Mouse (Mus musculus): ENCODE measurements around the gene Akap11. TPM values are rescaled to one million over a fixed set of nuclear protein-coding genes. Genes with fewer than 3 reads are reported as not detected.
A peak's percentile ranks its signal among the peaks of the same experiment; 100 is the strongest.

Akap11 gene
- polyA plus RNA-seq, 1 experiment from 2014 or later = 18.3 TPM

GRCm38 (mm10) chr14:78525059-78525458, 11.5 kb downstream of the Akap11 start:
- no peak for DNase-seq (ENCODE audit: low spot score)
- H3K27ac ChIP-seq (ENCODE audit: low read depth, low read length) = no peak overlapping the region
- no peak for ATAC-seq (replicated peaks; ENCODE audit: low FRiP score)
- H3K9ac ChIP-seq (ENCODE audit: low read length) = no peak overlapping the region
- no peaks in the 10 kb centered on the region for H3K27me3 ChIP-seq (ENCODE audit: control insufficient read depth, insufficient read depth, low read length)
- H3K4me1 ChIP-seq (replicated peaks; ENCODE audit: control insufficient read depth, insufficient read depth, low read length) = no peaks in the 10 kb centered on the region
- 93% methylated on average over 2 of the region's 2 CpGs for WGBS
- no peak overlapping the region for H3K4me2 ChIP-seq (ENCODE audit: low read depth, low read length, severe bottlenecking)
- H3K4me3 ChIP-seq (ENCODE audit: low read depth, low read length) = no peak overlapping the region
- no peaks in the 10 kb centered on the region for H3K9me3 ChIP-seq (ENCODE audit: control insufficient read depth, low read length)
- no peaks in the 10 kb centered on the region for H3K36me3 ChIP-seq (ENCODE audit: control insufficient read depth, insufficient read depth, low read length)

- Histone ChIP-seq H3K9ac (ENCODE audit: low read length) (no peak overlapping the region), H3K4me1 (replicated peaks; ENCODE audit: control insufficient read depth, insufficient read depth, low read length) (no peaks in the 10 kb centered on the region), H3K36me3 (ENCODE audit: control insufficient read depth, insufficient read depth, low read length) (no peaks in the 10 kb centered on the region; the same call in 1 of the 2 replicates), H3K4me2 (ENCODE audit: low read depth, low read length, severe bottlenecking) (no peak overlapping the region), H3K9me3 (ENCODE audit: control insufficient read depth, low read length) (no peaks in the 10 kb centered on the region), H3K4me3 (ENCODE audit: low read depth, low read length) (no peak overlapping the region), H3K27ac (ENCODE audit: low read depth, low read length) (no peak overlapping the region), H3K27me3 (ENCODE audit: control insufficient read depth, insufficient read depth, low read length) (no peaks in the 10 kb centered on the region)
- 85% methylated on average over 9 of the region's 9 CpGs for WGBS
- ATAC-seq (replicated peaks; ENCODE audit: low FRiP score) = no peak
- no peak for DNase-seq (ENCODE audit: low spot score)
Measured at GRCm38 (mm10) chr14:78510713-78511112, 25.9 kb downstream of the Akap11 start.

DNA sequence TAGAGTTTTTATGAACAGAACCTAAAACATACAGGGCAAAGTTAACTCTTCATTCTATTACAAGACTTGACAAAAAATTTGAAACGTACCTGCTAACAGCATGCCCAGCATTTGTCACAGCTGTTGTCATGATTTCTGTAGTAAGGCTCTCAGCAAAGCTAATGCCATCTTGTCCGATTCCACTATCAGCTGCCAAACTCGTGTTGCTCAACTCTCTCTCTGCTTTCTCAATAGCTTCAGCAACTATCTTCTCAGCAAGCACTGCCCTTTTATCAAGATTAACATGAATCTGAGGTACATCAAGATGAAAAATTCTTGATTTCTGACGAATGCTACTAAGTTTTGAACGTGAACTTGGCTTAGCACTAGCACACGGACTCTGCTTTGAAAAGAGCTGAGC, 26.8 kb downstream of the Akap11 start:
- Histone ChIP-seq H3K27ac (ENCODE audit: low read depth, low read length) (no peak overlapping the region), H3K9ac (ENCODE audit: low read length) (no peak overlapping the region), H3K4me3 (ENCODE audit: low read depth, low read length) (no peak overlapping the region), H3K27me3 (ENCODE audit: control insufficient read depth, insufficient read depth, low read length) (no peaks in the 10 kb centered on the region), H3K4me2 (ENCODE audit: low read depth, low read length, severe bottlenecking) (no peak overlapping the region), H3K4me1 (replicated peaks; ENCODE audit: control insufficient read depth, insufficient read depth, low read length) (no peaks in the 10 kb centered on the region), H3K36me3 (ENCODE audit: control insufficient read depth, insufficient read depth, low read length) (no peaks in the 10 kb centered on the region; the same call in 1 of the 2 replicates), H3K9me3 (ENCODE audit: control insufficient read depth, low read length) (no peaks in the 10 kb centered on the region)
- ATAC-seq (replicated peaks; ENCODE audit: low FRiP score) (no peak), DNase-seq (ENCODE audit: low spot score) (no peak)
- WGBS = 91% methylated on average over 6 of the region's 6 CpGs

- 76% methylated on average over 3 of the region's 3 CpGs for WGBS
- Histone ChIP-seq H3K4me1 (replicated peaks; ENCODE audit: control insufficient read depth, insufficient read depth, low read length) (no peaks in the 10 kb centered on the region), H3K4me2 (ENCODE audit: low read depth, low read length, severe bottlenecking) (no peak overlapping the region), H3K27me3 (ENCODE audit: control insufficient read depth, insufficient read depth, low read length) (no peaks in the 10 kb centered on the region), H3K27ac (ENCODE audit: low read depth, low read length) (no peak overlapping the region), H3K9ac (ENCODE audit: low read length) (no peak overlapping the region), H3K9me3 (ENCODE audit: control insufficient read depth, low read length) (no peaks in the 10 kb centered on the region), H3K36me3 (ENCODE audit: control insufficient read depth, insufficient read depth, low read length) (no peaks in the 10 kb centered on the region), H3K4me3 (ENCODE audit: low read depth, low read length) (no peak overlapping the region)
- DNase-seq (ENCODE audit: low spot score) (no peak), ATAC-seq (replicated peaks; ENCODE audit: low FRiP score) (no peak)
Measured at GRCm38 (mm10) chr14:78500578-78500977, 36.0 kb downstream of the Akap11 start.

- Histone ChIP-seq H3K4me3 (ENCODE audit: low read depth, low read length) (no peak overlapping the region), H3K27ac (ENCODE audit: low read depth, low read length) (no peak overlapping the region), H3K9me3 (ENCODE audit: control insufficient read depth, low read length) (no peaks in the 10 kb centered on the region), H3K4me1 (replicated peaks; ENCODE audit: control insufficient read depth, insufficient read depth, low read length) (no peaks in the 10 kb centered on the region), H3K27me3 (ENCODE audit: control insufficient read depth, insufficient read depth, low read length) (no peaks in the 10 kb centered on the region), H3K36me3 (ENCODE audit: control insufficient read depth, insufficient read depth, low read length) (no peaks in the 10 kb centered on the region; the same call in 1 of the 2 replicates), H3K4me2 (ENCODE audit: low read depth, low read length, severe bottlenecking) (no peak overlapping the region), H3K9ac (ENCODE audit: low read length) (no peak overlapping the region)
- ATAC-seq (replicated peaks; ENCODE audit: low FRiP score) (no peak), DNase-seq (ENCODE audit: low spot score) (no peak)
- 93% methylated on average over 4 of the region's 4 CpGs for WGBS
Measured at GRCm38 (mm10) chr14:78496691-78497090, 39.9 kb downstream of the Akap11 start.

GRCm38 (mm10) chr14:78495241-78495640, 41.4 kb downstream of the Akap11 start:
- no peak overlapping the region for H3K27ac ChIP-seq (ENCODE audit: low read depth, low read length)
- no peak overlapping the region for H3K9ac ChIP-seq (ENCODE audit: low read length)
- H3K9me3 ChIP-seq (ENCODE audit: control insufficient read depth, low read length) = no peaks in the 10 kb centered on the region
- H3K4me1 ChIP-seq (replicated peaks; ENCODE audit: control insufficient read depth, insufficient read depth, low read length) = no peaks in the 10 kb centered on the region
- no peak overlapping the region for H3K4me3 ChIP-seq (ENCODE audit: low read depth, low read length)
- ATAC-seq (replicated peaks; ENCODE audit: low FRiP score) = no peak
- no peak overlapping the region for H3K4me2 ChIP-seq (ENCODE audit: low read depth, low read length, severe bottlenecking)
- WGBS = 91% methylated on average over 4 of the region's 4 CpGs
- H3K27me3 ChIP-seq (ENCODE audit: control insufficient read depth, insufficient read depth, low read length) = no peaks in the 10 kb centered on the region
- DNase-seq (ENCODE audit: low spot score) = no peak
- H3K36me3 ChIP-seq (ENCODE audit: control insufficient read depth, insufficient read depth, low read length) = no peaks in the 10 kb centered on the region; the same call in 1 of the 2 replicates

DNA sequence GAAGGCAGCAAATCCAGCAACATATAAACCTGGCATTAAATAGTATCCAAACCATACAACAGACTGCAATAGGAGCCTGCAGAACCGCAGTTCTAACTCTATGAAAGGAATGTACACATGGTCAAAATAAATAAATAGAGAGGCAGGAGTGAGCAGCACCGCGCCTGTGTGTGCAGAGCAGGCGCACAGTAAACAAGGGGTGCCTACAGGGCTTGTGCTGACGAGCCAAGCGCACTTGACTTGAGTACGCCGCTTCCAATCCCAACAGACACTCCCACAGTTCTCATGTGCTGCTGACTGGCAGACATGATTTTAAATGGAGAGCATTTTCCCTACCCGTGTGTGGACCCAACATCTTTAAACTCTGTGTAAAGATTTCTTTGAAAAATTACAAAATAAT, 44.0 kb downstream of the Akap11 start:
- H3K4me1 ChIP-seq (replicated peaks; ENCODE audit: control insufficient read depth, insufficient read depth, low read length) = no peaks in the 10 kb centered on the region
- no peak overlapping the region for H3K9ac ChIP-seq (ENCODE audit: low read length)
- no peaks in the 10 kb centered on the region for H3K27me3 ChIP-seq (ENCODE audit: control insufficient read depth, insufficient read depth, low read length)
- no peaks in the 10 kb centered on the region for H3K9me3 ChIP-seq (ENCODE audit: control insufficient read depth, low read length)
- H3K36me3 ChIP-seq (ENCODE audit: control insufficient read depth, insufficient read depth, low read length) = no peaks in the 10 kb centered on the region; the same call in 1 of the 2 replicates
- no peak overlapping the region for H3K4me2 ChIP-seq (ENCODE audit: low read depth, low read length, severe bottlenecking)
- no peak overlapping the region for H3K4me3 ChIP-seq (ENCODE audit: low read depth, low read length)
- no peak for ATAC-seq (replicated peaks; ENCODE audit: low FRiP score)
- no peak for DNase-seq (ENCODE audit: low spot score)
- no peak overlapping the region for H3K27ac ChIP-seq (ENCODE audit: low read depth, low read length)
- 87% methylated on average over 9 of the region's 9 CpGs for WGBS

- no peak overlapping the region for H3K9ac ChIP-seq (ENCODE audit: low read length)
- no peak overlapping the region for H3K4me3 ChIP-seq (ENCODE audit: low read depth, low read length)
- no peak for DNase-seq (ENCODE audit: low spot score)
Measured at GRCm38 (mm10) chr14:78491432-78491831, 45.2 kb downstream of the Akap11 start.

DNA sequence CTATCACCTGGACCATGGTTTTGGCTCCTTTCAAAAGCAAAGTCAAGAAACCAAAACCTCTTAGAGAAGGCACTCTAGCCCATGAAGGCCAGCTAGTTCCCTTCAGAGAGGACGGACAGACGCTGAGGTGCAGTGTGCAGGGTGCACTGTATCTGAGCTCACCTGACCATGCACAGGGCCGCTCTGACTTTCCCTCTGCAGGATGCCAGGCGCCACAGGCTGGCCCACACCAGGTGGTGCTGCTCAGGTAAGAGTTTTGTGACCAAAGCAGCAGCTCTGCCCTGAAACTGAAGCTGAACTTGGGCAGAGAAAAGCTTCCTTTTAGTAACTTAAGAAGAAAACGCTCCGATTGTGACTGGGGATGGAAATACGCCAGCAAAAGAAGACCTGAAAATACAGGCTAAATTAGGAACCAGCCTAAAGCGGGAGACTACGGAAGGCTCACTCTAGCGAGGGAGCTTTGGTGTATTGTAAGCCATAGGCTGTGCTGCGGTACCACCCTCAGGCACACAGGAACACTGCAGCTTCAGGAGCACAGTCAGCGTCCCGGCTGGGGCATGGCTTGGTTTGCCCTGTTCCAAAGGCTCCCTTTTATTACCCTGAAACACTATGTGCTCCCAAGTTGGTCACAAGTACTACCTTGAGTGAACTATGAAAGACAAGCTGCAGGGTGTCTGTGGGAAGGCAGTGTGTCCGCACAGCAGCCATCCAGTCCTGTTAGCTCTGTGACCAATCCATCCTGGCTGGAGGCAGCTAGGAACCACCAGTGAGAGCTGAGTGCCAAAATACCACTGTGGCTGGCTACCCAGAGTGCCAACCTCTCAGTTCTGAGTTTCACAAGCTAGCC, 54.0 kb downstream of the Akap11 start:
- Histone ChIP-seq H3K4me3 (ENCODE audit: low read depth, low read length) (no peak overlapping the region), H3K9me3 (ENCODE audit: control insufficient read depth, low read length) (no peaks in the 10 kb centered on the region), H3K36me3 (ENCODE audit: control insufficient read depth, insufficient read depth, low read length) (no peaks in the 10 kb centered on the region), H3K9ac (ENCODE audit: low read length) (no peak overlapping the region), H3K27me3 (ENCODE audit: control insufficient read depth, insufficient read depth, low read length) (no peaks in the 10 kb centered on the region), H3K4me2 (ENCODE audit: low read depth, low read length, severe bottlenecking) (no peak overlapping the region), H3K4me1 (replicated peaks; ENCODE audit: control insufficient read depth, insufficient read depth, low read length) (no peaks in the 10 kb centered on the region), H3K27ac (ENCODE audit: low read depth, low read length) (no peak overlapping the region)
- 23% methylated on average over 14 of the region's 14 CpGs for WGBS
- DNase-seq (ENCODE audit: low spot score) (peak; percentile 68), ATAC-seq (replicated peaks; ENCODE audit: low FRiP score) (peak; percentile 66; the same call in 1 of the 2 replicates)

More at GRCm38 (mm10) chr14:78491432-78491831, 45.2 kb downstream of the Akap11 start:
- Histone ChIP-seq H3K36me3 (ENCODE audit: control insufficient read depth, insufficient read depth, low read length) (no peaks in the 10 kb centered on the region; the same call in 1 of the 2 replicates), H3K27ac (ENCODE audit: low read depth, low read length) (no peak overlapping the region), H3K4me1 (replicated peaks; ENCODE audit: control insufficient read depth, insufficient read depth, low read length) (no peaks in the 10 kb centered on the region), H3K27me3 (ENCODE audit: control insufficient read depth, insufficient read depth, low read length) (no peaks in the 10 kb centered on the region), H3K9me3 (ENCODE audit: control insufficient read depth, low read length) (no peaks in the 10 kb centered on the region), H3K4me2 (ENCODE audit: low read depth, low read length, severe bottlenecking) (no peak overlapping the region)
- ATAC-seq (replicated peaks; ENCODE audit: low FRiP score) = no peak

Measured in forebrain, embryonic 11.5 days (tissue).